Mouse (Mus musculus): Measurements from ENCODE around the gene Gm11114. TPM values are rescaled to one million over a fixed set of nuclear protein-coding genes. Genes with fewer than 3 reads are reported as not detected.

Gm11114 gene
- not detected for polyA plus RNA-seq (2015; fragmentation: Illumina TruSeq; extraction: RNeasy Lipid Tissue Mini Kit (QIAGEN cat#74804); ENCODE audit: insufficient read depth, low replicate concordance)

GRCm38 (mm10) chr9:85312473-85312872 lies at the start of gene Gm11114:
TSS of gene Gm11114 (plus strand) at chr9:85312773.

DNA sequence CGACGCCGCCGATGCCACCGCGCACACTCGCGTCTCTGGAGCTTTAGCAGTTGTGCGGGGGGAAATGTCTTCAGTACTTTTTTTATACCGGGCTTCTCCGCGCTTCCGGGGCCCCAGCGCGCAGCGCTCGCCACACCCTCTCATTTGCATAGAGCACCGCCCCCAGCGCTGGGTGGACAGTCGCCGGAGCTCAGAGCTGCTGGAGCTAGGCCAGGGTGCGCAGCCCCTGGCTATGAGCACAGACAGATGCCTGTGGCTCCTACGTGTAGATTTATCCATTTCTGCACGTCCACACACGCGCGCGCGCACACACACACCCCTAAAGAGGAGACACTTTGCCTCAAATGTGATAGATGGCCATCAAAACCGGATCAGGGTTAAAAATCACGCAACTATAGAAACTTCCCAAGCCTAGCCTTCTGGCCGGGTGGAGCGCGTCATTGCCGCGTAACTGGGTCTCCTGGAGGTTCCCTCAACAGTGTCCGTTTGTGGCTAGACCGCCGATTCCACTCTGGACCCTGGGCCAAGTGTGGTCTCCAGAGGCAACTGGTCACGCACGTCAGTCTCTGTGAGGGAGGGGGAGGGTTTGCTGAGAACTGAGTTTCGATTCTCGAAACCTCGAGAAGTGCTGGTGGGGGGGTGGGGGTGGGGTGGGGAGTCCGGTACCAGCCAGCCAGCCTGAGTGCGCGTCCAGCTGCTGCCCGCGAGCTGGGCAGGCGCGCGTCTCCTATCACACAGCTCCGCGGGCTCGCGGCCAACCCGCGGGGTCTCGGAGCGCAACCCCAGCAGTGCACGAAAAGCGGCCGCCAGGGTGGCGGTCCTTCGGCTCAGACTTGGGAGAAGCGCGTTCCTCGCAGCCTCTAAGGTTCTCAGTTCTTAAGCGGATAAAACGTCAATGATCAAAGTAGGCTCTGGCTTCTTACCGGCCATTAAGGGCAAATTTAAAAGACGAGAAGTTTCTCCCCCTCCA lies 15.0 kb downstream of the Gm11114 start, which contains the start of gene Tent5a:
Gene Tent5a (minus strand): TSS at position 107 of the 970 bp plus-strand sequence.

Other genes with a start within 250 kb of the Gm11114 start
- 34.3 TPM for gene Tent5a, start 14.6 kb downstream of the Gm11114 start, polyA plus RNA-seq (2015; fragmentation: Illumina TruSeq; extraction: RNeasy Lipid Tissue Mini Kit (QIAGEN cat#74804); ENCODE audit: insufficient read depth, low replicate concordance)

Data from spleen, adult 10 weeks (tissue).